10 mouse cellular contexts compared by ENCODE assay signal in the genomic region with DNA sequence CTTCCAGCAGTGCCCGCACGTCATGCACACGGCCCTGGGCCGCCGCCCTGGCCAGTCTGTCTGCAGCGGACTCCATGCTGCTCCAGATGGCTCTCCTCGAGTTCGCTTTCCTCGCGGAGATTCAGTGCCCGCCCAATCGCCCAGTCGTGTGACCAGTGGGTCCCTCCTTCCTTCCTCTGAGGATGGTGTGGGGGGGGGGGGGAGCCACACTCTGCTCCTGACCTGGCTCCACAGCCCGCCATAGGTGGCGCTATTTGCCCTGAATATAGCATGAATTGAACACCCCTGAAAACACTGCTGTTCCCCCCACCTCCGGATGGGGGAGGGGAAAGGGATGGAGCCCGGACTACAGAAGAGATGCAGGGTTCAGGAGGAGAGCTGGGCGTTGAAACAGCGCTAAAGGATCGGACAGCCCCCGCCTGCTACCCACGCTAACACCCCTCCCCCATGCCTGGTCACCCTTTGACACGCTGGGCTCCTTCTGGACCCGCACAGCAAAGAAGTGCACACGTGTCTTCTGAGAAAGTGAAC. TPM values are rescaled to one million over a fixed set of nuclear protein-coding genes. Genes with fewer than 3 reads are reported as not detected.
A peak's percentile ranks its signal among the peaks of the same experiment; 100 is the strongest.
DNase-seq lines count a peak whose midpoint lies in the region; ATAC-seq and TF ChIP-seq lines count a peak whose summit lies in the region.
"Had no signal": no experiment of that assay in that cellular context is flagged by ENCODE, and none has a peak within 500 bp of the region (broad histone marks: within the 10 kb centered on the region; RNA-seq: fewer than 3 reads in every experiment).

No protein-coding gene starts in this region.

- DNase-seq in heart, embryonic 10.5 days (ENCODE audit: low spot score) = no peak
- no peak for DNase-seq in heart, postnatal 10 days
- DNase-seq in embryo, embryonic 10.5 days (ENCODE audit: low spot score) = peak; percentile 71
- DNase-seq in hindbrain, embryonic 11.5 days (ENCODE audit: low spot score) = peak; percentile 67
- DNase-seq in liver, postnatal 0 days = no peak
- no peak for DNase-seq in gastrocnemius, adult 8-10 months (ENCODE audit: low spot score in 2 of 2)

- intact Hi-C loops in heart, postnatal 10 days (cut with DNase I) = loop anchor here (5.0 kb wide), 1 partner anchor 135 kb away; no protein-coding TSS in a partner anchor

- H3K4me2 ChIP-seq in hindbrain, embryonic 11.5 days (replicated peaks; ENCODE audit: low read depth, low read length) = no peak overlapping the region; the same call in 1 of the 2 replicates
- no peak overlapping the region for H3K4me2 ChIP-seq in liver, postnatal 0 days (ENCODE audit: low read depth, low read length)
- H3K4me2 ChIP-seq: liver, embryonic 15.5 days had no signal

- peaks cover 95% of the 10 kb centered on the region for H3K27me3 ChIP-seq in heart, embryonic 10.5 days (ENCODE audit: insufficient read depth, poor library complexity, severe bottlenecking)
- H3K27me3 ChIP-seq in hindbrain, embryonic 11.5 days (ENCODE audit: control insufficient read depth, insufficient read depth, low read length) = peaks cover 79% of the 10 kb centered on the region
- H3K27me3 ChIP-seq in liver, postnatal 0 days (ENCODE audit: insufficient read depth, low read length) = peaks cover 79% of the 10 kb centered on the region
- H3K27me3 ChIP-seq: Patski had no signal

- H3K9ac ChIP-seq in hindbrain, embryonic 11.5 days (ENCODE audit: low read depth, low read length) = no peak overlapping the region
- no peak overlapping the region for H3K9ac ChIP-seq in liver, postnatal 0 days (replicated peaks)
- H3K9ac ChIP-seq: liver, embryonic 15.5 days had no signal

- TF ChIP-seq CTCF in liver, postnatal 0 days (IDR thresholded peaks at IDR 0.05; ENCODE audit: low read depth) = peak; percentile 30; the same call in 1 of the 2 replicates

- H3K27ac ChIP-seq in heart, embryonic 10.5 days = no peak overlapping the region
- no peak overlapping the region for H3K27ac ChIP-seq in hindbrain, embryonic 11.5 days (ENCODE audit: low read depth, low read length)
- no peak overlapping the region for H3K27ac ChIP-seq in liver, postnatal 0 days (ENCODE audit: low read depth)
- H3K27ac ChIP-seq: liver, embryonic 15.5 days had no signal

- H3K36me3 ChIP-seq in heart, embryonic 10.5 days = no peaks in the 10 kb centered on the region
- no peaks in the 10 kb centered on the region for H3K36me3 ChIP-seq in hindbrain, embryonic 11.5 days (ENCODE audit: control insufficient read depth, insufficient read depth, low read length)
- H3K36me3 ChIP-seq in liver, postnatal 0 days (replicated peaks; ENCODE audit: insufficient read depth, low read length) = no peaks in the 10 kb centered on the region
- H3K36me3 ChIP-seq: liver, embryonic 15.5 days had no signal

- no peak for TF ChIP-seq EP300 in liver, postnatal 0 days (IDR thresholded peaks at IDR 0.05; ENCODE audit: low read depth)

- peaks cover 7% of the 10 kb centered on the region for H3K4me1 ChIP-seq in heart, embryonic 10.5 days
- H3K4me1 ChIP-seq in hindbrain, embryonic 11.5 days (replicated peaks; ENCODE audit: control insufficient read depth, insufficient read depth, low read length) = peaks cover 2% of the 10 kb centered on the region; the same call in 1 of the 2 replicates
- H3K4me1 ChIP-seq in liver, postnatal 0 days (ENCODE audit: insufficient read depth) = no peaks in the 10 kb centered on the region
- H3K4me1 ChIP-seq: liver, embryonic 15.5 days had no signal

- peak overlapping the region; percentile 45 for H3K4me3 ChIP-seq in heart, embryonic 10.5 days
- H3K4me3 ChIP-seq in hindbrain, embryonic 11.5 days (ENCODE audit: low read depth, low read length) = 0 out of 2 replicates have a peak overlapping the region, but pooled peaks have one; percentile 3
- no peak overlapping the region; the same call in 1 of the 2 replicates for H3K4me3 ChIP-seq in liver, postnatal 0 days (ENCODE audit: low read depth, low read length)
- H3K4me3 ChIP-seq: liver, embryonic 15.5 days had no signal

- peak; percentile 88 for ATAC-seq in hindbrain, embryonic 11.5 days (ENCODE audit: low FRiP score)
- no peak for ATAC-seq in liver, postnatal 0 days
- 0 out of 2 replicates have a peak, but pooled peaks have one; percentile 30 for ATAC-seq in neutrophil, adult 5-6 weeks (ENCODE audit: extremely low read depth, insufficient number of reproducible peaks, low FRiP score, poor library complexity, severe bottlenecking)
- no peak for ATAC-seq in erythroid progenitor cell, adult 5-6 weeks (replicated peaks; ENCODE audit: low FRiP score, poor library complexity, severe bottlenecking)
- ATAC-seq: Patski had no signal

- 0% methylated on average over 25 of the region's 25 CpGs for WGBS in heart, embryonic 10.5 days
- under 1% methylated on average over 25 of the region's 25 CpGs for WGBS in hindbrain, embryonic 11.5 days
- 3% methylated on average over 23 of the region's 25 CpGs for WGBS in liver, postnatal 0 days (ENCODE audit: insufficient replicate concordance)

- H3K9me3 ChIP-seq in heart, embryonic 10.5 days = no peaks in the 10 kb centered on the region
- no peaks in the 10 kb centered on the region for H3K9me3 ChIP-seq in hindbrain, embryonic 11.5 days (ENCODE audit: control insufficient read depth, low read length)
- H3K9me3 ChIP-seq in liver, postnatal 0 days (ENCODE audit: low read length) = no peaks in the 10 kb centered on the region
- H3K9me3 ChIP-seq: liver, embryonic 15.5 days had no signal

RNA-seq across cellular contexts. Expression of gene Cdkn2a, which starts 12.4 kb away (rescaled TPM):
- not detected in 2 replicates for polyA plus RNA-seq in heart, embryonic 10.5 days (2016; fragmentation: Nextera tagmentation; extraction: Ambion mirVana)
- total RNA-seq in heart, postnatal 10 days (2021) = under 1 TPM; 0.40 to 0.89 TPM
- polyA plus RNA-seq in hindbrain, embryonic 11.5 days (2014; fragmentation: Nextera tagmentation; extraction: Ambion mirVana) = not detected in 2 replicates
- polyA plus RNA-seq in liver, postnatal 0 days (2015; fragmentation: Nextera tagmentation; extraction: Ambion mirVana) = not detected in 2 replicates
- not detected in 2 replicates for total RNA-seq in neutrophil, adult 5-6 weeks (2017)
- not detected in 2 replicates for total RNA-seq in erythroid progenitor cell, adult 5-6 weeks (2015; ENCODE audit: low replicate concordance)
- not detected in 2 replicates for total RNA-seq in erythroid progenitor cell, adult 5-6 weeks (2017; ENCODE audit: low replicate concordance)
- total RNA-seq in gastrocnemius, adult 8-10 months (2022) = 1 to 10 TPM in 1 of 4 experiments, under 1 TPM in 1, not detected in 2; 0.36 to 1.2 TPM
- polyA plus RNA-seq: liver, embryonic 15.5 days had no signal

RNA-seq across cellular contexts. Expression of gene Cdkn2b, which starts 28.7 kb away (rescaled TPM):
- polyA plus RNA-seq in heart, embryonic 10.5 days (2016; fragmentation: Nextera tagmentation; extraction: Ambion mirVana) = 1.5 and 1.9 TPM in 2 replicates
- total RNA-seq in heart, postnatal 10 days (2021) = under 1 TPM; 0.55 to 0.87 TPM
- polyA plus RNA-seq in hindbrain, embryonic 11.5 days (2014; fragmentation: Nextera tagmentation; extraction: Ambion mirVana) = 1.1 and 1.4 TPM in 2 replicates
- not detected in 2 replicates for polyA plus RNA-seq in liver, postnatal 0 days (2015; fragmentation: Nextera tagmentation; extraction: Ambion mirVana)
- total RNA-seq in neutrophil, adult 5-6 weeks (2017) = not detected in 2 replicates
- total RNA-seq in erythroid progenitor cell, adult 5-6 weeks (2015; ENCODE audit: low replicate concordance) = not detected in 2 replicates
- not detected in 2 replicates for total RNA-seq in erythroid progenitor cell, adult 5-6 weeks (2017; ENCODE audit: low replicate concordance)
- 1 to 10 TPM in 3 of 4 experiments, under 1 TPM in 1; 0.96 to 2.7 (median 1.6) TPM for total RNA-seq in gastrocnemius, adult 8-10 months (2022)
- polyA plus RNA-seq: liver, embryonic 15.5 days had no signal

Comparison
In these comparisons a context has a peak if more than half of its experiments do, and no peak if none do; other contexts are left out.
1. DNase-seq: peak in embryo, embryonic 10.5 days (single experiment) and hindbrain, embryonic 11.5 days (single experiment); none in heart, embryonic 10.5 days (single experiment), heart, postnatal 10 days (0 of 2), liver, postnatal 0 days (single experiment) and gastrocnemius, adult 8-10 months (0 of 2).
2. ATAC-seq: peak in hindbrain, embryonic 11.5 days (single experiment) and neutrophil, adult 5-6 weeks (single experiment); none in liver, postnatal 0 days (single experiment) and erythroid progenitor cell, adult 5-6 weeks (single experiment).